Mouse (Mus musculus) C2C12 (cell line): ENCODE measurements around the gene Bpifa6.

Experiments
- CEBPB ChIP-seq: IDR thresholded peaks from one replicate; pipeline ENCODE4 v1.6.1; 2011; ENCODE audit warnings: low read depth, mild to moderate bottlenecking, control low read depth, moderate library complexity
- CTCF ChIP-seq: IDR thresholded peaks from one replicate; pipeline ENCODE4 v1.5.1; 2011; ENCODE audit not compliant: control insufficient read depth, insufficient read depth, insufficient read length
- MAX ChIP-seq: IDR thresholded peaks from one replicate; pipeline ENCODE4 v1.6.1; 2011; ENCODE audit warnings: mild to moderate bottlenecking, control low read depth
- MYOD1 ChIP-seq: IDR thresholded peaks from one replicate; pipeline ENCODE4 v1.6.1; 2011; ENCODE audit warnings: low read depth; ENCODE audit not compliant: control insufficient read depth, insufficient read length
- MYOG ChIP-seq: IDR thresholded peaks from one replicate; pipeline ENCODE4 v1.6.1; 2011; ENCODE audit not compliant: control insufficient read depth, insufficient read length; ENCODE audit errors: extremely low read depth
- USF1 ChIP-seq: IDR thresholded peaks from one replicate; pipeline ENCODE4 v1.6.1; 2011; ENCODE audit warnings: low read depth, mild to moderate bottlenecking, control low read depth, moderate library complexity

DNA sequence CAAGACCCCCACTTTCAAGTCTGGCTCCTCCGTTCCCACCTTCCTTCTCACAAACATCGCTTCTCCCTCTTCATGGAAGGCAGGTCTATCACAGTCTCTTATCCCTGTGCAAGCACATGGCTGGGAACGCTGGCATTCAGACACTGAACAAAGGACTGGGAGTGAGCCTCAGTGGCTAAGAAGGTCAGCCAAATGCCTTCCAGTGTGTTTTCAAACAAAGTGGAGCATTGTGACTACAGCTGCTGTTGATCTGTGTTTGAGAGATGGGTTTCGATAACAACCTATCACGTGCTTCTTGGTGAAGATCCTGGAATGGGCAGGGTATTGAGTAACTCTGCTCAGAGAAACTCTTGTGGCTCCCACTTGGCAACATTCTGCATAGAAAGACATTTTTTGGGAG is 4.5 kb upstream of the Bpifa6 start:
- no peak for TF ChIP-seq CTCF
- no peak for TF ChIP-seq MAX
- no peak for TF ChIP-seq USF1
- no peak for TF ChIP-seq MYOD1
- TF ChIP-seq MYOG = no peak
- TF ChIP-seq CEBPB = no peak
